Mouse (Mus musculus): Measurements from ENCODE around the gene Ms4a4b.
"Not testable (repeated sequence)": the region's sequence is repeated elsewhere in the genome, so short reads cannot be mapped to it uniquely, and the experiment has no call there.

Gene Ms4a4b

GRCm38 (mm10) chr19:11491406-11492189, 48.2 kb downstream of the Ms4a4b start:
- DNase-seq: no peak

- DNase-seq: no peak
Observed at GRCm38 (mm10) chr19:11492671-11493070, 49.3 kb downstream of the Ms4a4b start.

GRCm38 (mm10) chr19:11494519-11494918, 51.2 kb downstream of the Ms4a4b start:
- no peak for DNase-seq

- no peak for DNase-seq
Observed at GRCm38 (mm10) chr19:11496361-11496760, 53.0 kb downstream of the Ms4a4b start.

GRCm38 (mm10) chr19:11497300-11497699, 53.9 kb downstream of the Ms4a4b start:
- not testable (repeated sequence) for DNase-seq

GRCm38 (mm10) chr19:11500796-11501195, 57.4 kb downstream of the Ms4a4b start:
- DNase-seq: no peak

GRCm38 (mm10) chr19:11501326-11501725, 58.0 kb downstream of the Ms4a4b start:
- DNase-seq: no peak

GRCm38 (mm10) chr19:11504857-11505256, 61.5 kb downstream of the Ms4a4b start:
- DNase-seq: no peak

GRCm38 (mm10) chr19:11513458-11513857, 70.1 kb downstream of the Ms4a4b start:
- no peak for DNase-seq

- no peak for DNase-seq
Observed at GRCm38 (mm10) chr19:11516246-11516645, 72.9 kb downstream of the Ms4a4b start, which contains the start of gene Ms4a6b. Gene Ms4a6b, plus strand, starts transcription at chr19:11516512.
